Mouse (Mus musculus): ENCODE measurements at regions not wholly inside any gene's neighbourhood (a gene's known extent, or its start where the extent isn't known, plus 50 kb on each side); places are given as distances from the start of the nearest gene placed in this dataset.

- Histone ChIP-seq H3K27ac (replicated peaks) (no peak overlapping the region), H3K4me1 (no peaks in the 10 kb centered on the region), H3K9me3 (no peaks in the 10 kb centered on the region), H3K27me3 (no peaks in the 10 kb centered on the region), H3K4me3 (no peak overlapping the region), H3K9ac (replicated peaks) (no peak overlapping the region), H3K4me2 (replicated peaks) (no peak overlapping the region), H3K36me3 (no peaks in the 10 kb centered on the region)
- 90% methylated on average over 1 of the region's 1 CpGs for WGBS
- ATAC-seq (ENCODE audit: low FRiP score, low read depth) = no peak
These were observed 114.6 kb downstream of the Trib2 start for GRCm38 (mm10) chr12:15702137-15702536.

- H3K9me3 ChIP-seq = no peaks in the 10 kb centered on the region
- H3K27me3 ChIP-seq = no peaks in the 10 kb centered on the region
- H3K4me2 ChIP-seq (replicated peaks) = no peak overlapping the region
- WGBS = 63% methylated on average over 4 of the region's 4 CpGs
- no peaks in the 10 kb centered on the region for H3K36me3 ChIP-seq
- no peak overlapping the region for H3K9ac ChIP-seq (replicated peaks)
- no peak overlapping the region for H3K27ac ChIP-seq (replicated peaks)
- no peak for ATAC-seq (ENCODE audit: low FRiP score, low read depth)
- H3K4me1 ChIP-seq = no peaks in the 10 kb centered on the region
- no peak overlapping the region for H3K4me3 ChIP-seq
These were observed 117.9 kb downstream of the Trib2 start for GRCm38 (mm10) chr12:15698829-15699228.

GRCm38 (mm10) chr12:15698042-15698771 is 118.5 kb downstream of the Trib2 start:
- no peak overlapping the region for H3K4me2 ChIP-seq (replicated peaks)
- 75% methylated on average over 6 of the region's 6 CpGs for WGBS

GRCm38 (mm10) chr12:15688342-15688741 is 128.4 kb downstream of the Trib2 start:
- Histone ChIP-seq H3K4me2 (replicated peaks) (no peak overlapping the region), H3K4me1 (no peaks in the 10 kb centered on the region), H3K27me3 (no peaks in the 10 kb centered on the region), H3K9ac (replicated peaks) (no peak overlapping the region), H3K36me3 (no peaks in the 10 kb centered on the region), H3K9me3 (no peaks in the 10 kb centered on the region), H3K4me3 (no peak overlapping the region), H3K27ac (replicated peaks) (no peak overlapping the region)
- WGBS = 80% methylated on average over 2 of the region's 2 CpGs
- no peak for ATAC-seq (ENCODE audit: low FRiP score, low read depth)

More at GRCm38 (mm10) chr12:15698042-15698771, 118.5 kb downstream of the Trib2 start:
- Histone ChIP-seq H3K27ac (replicated peaks) (no peak overlapping the region), H3K27me3 (no peaks in the 10 kb centered on the region), H3K4me3 (no peak overlapping the region), H3K9ac (replicated peaks) (no peak overlapping the region), H3K36me3 (no peaks in the 10 kb centered on the region), H3K9me3 (no peaks in the 10 kb centered on the region), H3K4me1 (no peaks in the 10 kb centered on the region)
- no peak for ATAC-seq (ENCODE audit: low FRiP score, low read depth)

GRCm38 (mm10) chr12:15684311-15684710 is 132.4 kb downstream of the Trib2 start:
- 76% methylated on average over 5 of the region's 5 CpGs for WGBS
- H3K9me3 ChIP-seq = no peaks in the 10 kb centered on the region
- no peaks in the 10 kb centered on the region for H3K27me3 ChIP-seq
- no peak overlapping the region for H3K27ac ChIP-seq (replicated peaks)
- H3K36me3 ChIP-seq = no peaks in the 10 kb centered on the region
- no peaks in the 10 kb centered on the region for H3K4me1 ChIP-seq
- ATAC-seq (ENCODE audit: low FRiP score, low read depth) = no peak
- no peak overlapping the region for H3K4me3 ChIP-seq
- H3K4me2 ChIP-seq (replicated peaks) = no peak overlapping the region
- H3K9ac ChIP-seq (replicated peaks) = no peak overlapping the region

- Histone ChIP-seq H3K9me3 (no peaks in the 10 kb centered on the region), H3K4me2 (replicated peaks) (no peak overlapping the region), H3K36me3 (no peaks in the 10 kb centered on the region), H3K4me3 (no peak overlapping the region), H3K27ac (replicated peaks) (no peak overlapping the region), H3K27me3 (no peaks in the 10 kb centered on the region), H3K4me1 (no peaks in the 10 kb centered on the region), H3K9ac (replicated peaks) (no peak overlapping the region)
- 79% methylated on average over 5 of the region's 5 CpGs for WGBS
- no peak for ATAC-seq (ENCODE audit: low FRiP score, low read depth)
These were observed 134.9 kb downstream of the Trib2 start for GRCm38 (mm10) chr12:15681678-15682355.

- no peaks in the 10 kb centered on the region for H3K9me3 ChIP-seq
- no peak overlapping the region for H3K4me2 ChIP-seq (replicated peaks)
- H3K9ac ChIP-seq (replicated peaks) = no peak overlapping the region
- no peak overlapping the region for H3K27ac ChIP-seq (replicated peaks)
- no peaks in the 10 kb centered on the region for H3K4me1 ChIP-seq
- no peaks in the 10 kb centered on the region for H3K27me3 ChIP-seq
- WGBS = 71% methylated on average over 3 of the region's 3 CpGs
- no peak for ATAC-seq (ENCODE audit: low FRiP score, low read depth)
- no peak overlapping the region for H3K4me3 ChIP-seq
- no peaks in the 10 kb centered on the region for H3K36me3 ChIP-seq
These were observed 140.6 kb downstream of the Trib2 start for GRCm38 (mm10) chr12:15676127-15676526.

- Histone ChIP-seq H3K4me2 (replicated peaks) (no peak overlapping the region), H3K27me3 (no peaks in the 10 kb centered on the region), H3K4me3 (no peak overlapping the region), H3K4me1 (no peaks in the 10 kb centered on the region), H3K9ac (replicated peaks) (no peak overlapping the region), H3K27ac (replicated peaks) (no peak overlapping the region), H3K36me3 (no peaks in the 10 kb centered on the region), H3K9me3 (no peaks in the 10 kb centered on the region)
- 78% methylated on average over 2 of the region's 2 CpGs for WGBS
- ATAC-seq (ENCODE audit: low FRiP score, low read depth) = no peak
These were observed 157.0 kb downstream of the Trib2 start for GRCm38 (mm10) chr12:15659755-15660154.

- no peak overlapping the region for H3K27ac ChIP-seq (replicated peaks)
- H3K9ac ChIP-seq (replicated peaks) = no peak overlapping the region
- H3K36me3 ChIP-seq = no peaks in the 10 kb centered on the region
- no peak overlapping the region for H3K4me2 ChIP-seq (replicated peaks)
- no peaks in the 10 kb centered on the region for H3K9me3 ChIP-seq
- WGBS = 72% methylated on average over 2 of the region's 2 CpGs
- no peaks in the 10 kb centered on the region for H3K4me1 ChIP-seq
- H3K4me3 ChIP-seq = no peak overlapping the region
- no peaks in the 10 kb centered on the region for H3K27me3 ChIP-seq
- ATAC-seq (ENCODE audit: low FRiP score, low read depth) = no peak
These were observed 157.4 kb downstream of the Trib2 start for GRCm38 (mm10) chr12:15659332-15659731.

- Histone ChIP-seq H3K9me3 (no peaks in the 10 kb centered on the region), H3K27ac (replicated peaks) (no peak overlapping the region), H3K4me2 (replicated peaks) (no peak overlapping the region), H3K9ac (replicated peaks) (no peak overlapping the region), H3K4me3 (no peak overlapping the region), H3K27me3 (no peaks in the 10 kb centered on the region), H3K4me1 (no peaks in the 10 kb centered on the region), H3K36me3 (no peaks in the 10 kb centered on the region)
- no peak for ATAC-seq (ENCODE audit: low FRiP score, low read depth)
- 87% methylated on average over 3 of the region's 3 CpGs for WGBS
These were observed 158.9 kb downstream of the Trib2 start for GRCm38 (mm10) chr12:15657748-15658251.

- no peaks in the 10 kb centered on the region for H3K4me1 ChIP-seq
- WGBS = 94% methylated on average over 4 of the region's 4 CpGs
These were observed 162.1 kb downstream of the Trib2 start for GRCm38 (mm10) chr12:15654585-15654984.

GRCm38 (mm10) chr12:15653357-15653763 is 163.4 kb downstream of the Trib2 start:
- Histone ChIP-seq H3K27ac (replicated peaks) (no peak overlapping the region), H3K4me2 (replicated peaks) (no peak overlapping the region), H3K36me3 (no peaks in the 10 kb centered on the region), H3K27me3 (no peaks in the 10 kb centered on the region), H3K4me3 (no peak overlapping the region), H3K9me3 (no peaks in the 10 kb centered on the region), H3K4me1 (no peaks in the 10 kb centered on the region), H3K9ac (replicated peaks) (no peak overlapping the region)
- 75% methylated on average over 8 of the region's 8 CpGs for WGBS
- ATAC-seq (ENCODE audit: low FRiP score, low read depth) = no peak

More at GRCm38 (mm10) chr12:15654585-15654984, 162.1 kb downstream of the Trib2 start:
- H3K4me2 ChIP-seq (replicated peaks) = no peak overlapping the region
- H3K27ac ChIP-seq (replicated peaks) = no peak overlapping the region
- ATAC-seq (ENCODE audit: low FRiP score, low read depth) = no peak
- H3K9ac ChIP-seq (replicated peaks) = no peak overlapping the region
- H3K36me3 ChIP-seq = no peaks in the 10 kb centered on the region
- no peak overlapping the region for H3K4me3 ChIP-seq
- no peaks in the 10 kb centered on the region for H3K9me3 ChIP-seq
- H3K27me3 ChIP-seq = no peaks in the 10 kb centered on the region

Data from midbrain, embryonic 12.5 days (tissue).